Mouse (Mus musculus) yolk sac, embryonic 10.5 days (tissue): ENCODE results near the gene Pirb.
"Not testable (repeated sequence)": the region's sequence is repeated elsewhere in the genome, so short reads cannot be mapped to it uniquely, and the experiment has no call there.

ENCODE experiments used
- DNase-seq: peaks from one replicate; pipeline ENCODE4 v3.0.0-alpha.2; 2017; ENCODE audit warnings: low spot score

Gene Pirb

GRCm38 (mm10) chr7:3720268-3720667 lies at the start of gene Pirb:
Pirb (minus strand) TSS chr7:3720391.
- not testable (repeated sequence) for DNase-seq

- not testable (repeated sequence) for DNase-seq
Observed at GRCm38 (mm10) chr7:3732675-3733074, 12.5 kb upstream of the Pirb start.

GRCm38 (mm10) chr7:3725459-3725858 lies 5.3 kb upstream of the Pirb start:
- DNase-seq: not testable (repeated sequence)

GRCm38 (mm10) chr7:3715249-3715648 lies 4.9 kb downstream of the Pirb start:
- DNase-seq: no peak

- DNase-seq: no peak
Observed at GRCm38 (mm10) chr7:3712264-3712942, 7.8 kb downstream of the Pirb start.

GRCm38 (mm10) chr7:3709000-3709399 lies 11.2 kb downstream of the Pirb start:
- DNase-seq: no peak

GRCm38 (mm10) chr7:3708447-3708980 lies 11.7 kb downstream of the Pirb start:
- not testable (repeated sequence) for DNase-seq

- peak; percentile 32 for DNase-seq
Observed at GRCm38 (mm10) chr7:3707568-3708413, 12.4 kb downstream of the Pirb start.

- DNase-seq: no peak
Observed at GRCm38 (mm10) chr7:3707027-3707426, 13.2 kb downstream of the Pirb start.

GRCm38 (mm10) chr7:3706343-3706934 lies 13.8 kb downstream of the Pirb start:
- no peak for DNase-seq

GRCm38 (mm10) chr7:3705911-3706310 lies 14.3 kb downstream of the Pirb start:
- no peak for DNase-seq

- not testable (repeated sequence) for DNase-seq
Observed at GRCm38 (mm10) chr7:3705461-3705860, 14.7 kb downstream of the Pirb start.

- DNase-seq: no peak
Observed at GRCm38 (mm10) chr7:3704475-3704874, 15.7 kb downstream of the Pirb start.

GRCm38 (mm10) chr7:3703879-3704441 lies 16.2 kb downstream of the Pirb start, which contains the start of gene Rps9:
Rps9 (plus strand) TSS chr7:3703993.
- peak; percentile 96 for DNase-seq

GRCm38 (mm10) chr7:3703148-3703878 lies 16.9 kb downstream of the Pirb start:
- no peak for DNase-seq

- DNase-seq: no peak
Observed at GRCm38 (mm10) chr7:3698471-3698870, 21.7 kb downstream of the Pirb start.

GRCm38 (mm10) chr7:3694949-3695305 lies 25.3 kb downstream of the Pirb start:
- not testable (repeated sequence) for DNase-seq

- DNase-seq: peak; percentile 91
Observed at GRCm38 (mm10) chr7:3694076-3694948, 25.9 kb downstream of the Pirb start.

GRCm38 (mm10) chr7:3693809-3694075 lies 26.4 kb downstream of the Pirb start:
- DNase-seq: no peak

GRCm38 (mm10) chr7:3692987-3693808 lies 27.0 kb downstream of the Pirb start, which contains the start of gene Mboat7:
Mboat7 (minus strand) TSS chr7:3693523.
- DNase-seq: peak; percentile 98
